Mouse (Mus musculus) ES-E14 (cell line): ENCODE measurements around the gene Tshz2.

Experiments
- HCFC1 ChIP-seq: IDR thresholded peaks from 2 replicates; pipeline ENCODE4 v1.6.1; 2012; ENCODE audit warnings: low read length, inconsistent platforms, borderline replicate concordance; ENCODE audit not compliant: insufficient read depth
- MAFK ChIP-seq: IDR thresholded peaks from 2 replicates; pipeline ENCODE4 v1.6.1; 2014; ENCODE audit warnings: mild to moderate bottlenecking, low read depth, low read length, inconsistent platforms; ENCODE audit not compliant: insufficient read depth
- ZC3H11A ChIP-seq: IDR thresholded peaks from 2 replicates; pipeline ENCODE4 v1.6.1; 2012; ENCODE audit warnings: low read depth, mild to moderate bottlenecking, inconsistent platforms, low read length, borderline replicate concordance
- ZNF384 ChIP-seq: IDR thresholded peaks from 2 replicates; pipeline ENCODE4 v1.6.1; 2012; ENCODE audit warnings: low read depth, low read length, inconsistent platforms

DNA sequence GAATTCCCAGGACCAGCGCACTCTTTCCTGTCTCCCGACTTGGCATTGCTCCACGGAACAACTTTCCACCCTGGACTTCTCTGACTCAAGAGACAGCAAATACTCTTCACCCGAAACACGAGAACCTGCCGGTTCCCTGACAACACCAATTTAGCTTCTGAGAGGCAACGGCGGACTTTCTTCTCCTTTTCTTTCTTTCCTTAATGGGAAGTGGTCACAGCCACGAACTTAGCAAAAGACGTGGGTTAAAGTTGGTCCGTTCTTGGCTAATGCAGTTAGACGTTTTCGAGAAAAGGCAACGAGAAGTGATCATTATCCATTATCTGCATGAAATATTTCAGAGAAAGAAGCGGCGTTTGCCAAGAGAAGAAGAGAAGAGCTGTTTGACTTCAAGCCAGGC lies 240.6 kb downstream of the Tshz2 start:
- TF ChIP-seq MAFK, result no peak
- TF ChIP-seq ZNF384, result no peak
- TF ChIP-seq ZC3H11A, result no peak
- no peak for TF ChIP-seq HCFC1
